Mouse (Mus musculus) hindbrain, postnatal 0 days (tissue): ENCODE results near the gene Coro7. TPM values are rescaled to one million over a fixed set of nuclear protein-coding genes. Genes with fewer than 3 reads are reported as not detected.
A peak's percentile ranks its signal among the peaks of the same experiment; 100 is the strongest.

Source experiments
- ATAC-seq: fragments of 200-750 bp; cut with Nextera tagmentation; 2 replicates; pipeline ENCODE4 v1.8.0; 2017; ENCODE audit warnings: mild to moderate bottlenecking, moderate TSS enrichment, moderate library complexity
- DNase-seq: peaks from one replicate; pipeline ENCODE4 v3.0.0-alpha.2; 2015; ENCODE audit warnings: low spot score
- H3K27ac ChIP-seq: fragments of 300-500 bp; sonication (generic); 2 replicates; pipeline ENCODE4 v1.5.1; 2014; ENCODE audit warnings: mild to moderate bottlenecking
- H3K27me3 ChIP-seq: fragments of 300-500 bp; sonication (generic); 2 replicates; pipeline ENCODE4 v1.6.1; 2014; ENCODE audit warnings: low read length, mixed read lengths; ENCODE audit not compliant: insufficient read depth
- H3K36me3 ChIP-seq: fragments of 300-500 bp; sonication (generic); 2 replicates; pipeline ENCODE4 v1.6.1; 2014; ENCODE audit warnings: low read length, mixed read lengths; ENCODE audit not compliant: insufficient read depth
- H3K4me1 ChIP-seq: fragments of 300-500 bp; sonication (generic); 2 replicates; pipeline ENCODE4 v1.6.1; 2014; ENCODE audit warnings: antibody characterized with exemption, low read length, mixed read lengths; ENCODE audit not compliant: insufficient read depth
- H3K4me2 ChIP-seq: fragments of 300-500 bp; sonication (generic); 2 replicates; pipeline ENCODE4 v1.6.1; 2014; ENCODE audit warnings: low read depth, mild to moderate bottlenecking, low read length, moderate library complexity, mixed read lengths
- H3K4me3 ChIP-seq: fragments of 300-500 bp; sonication (generic); 2 replicates; pipeline ENCODE4 v1.5.1; 2014; ENCODE audit warnings: low read length
- H3K9ac ChIP-seq: fragments of 300-500 bp; sonication (generic); replicated peaks from 2 replicates; pipeline ENCODE4 v1.6.1; 2014; ENCODE audit warnings: mild to moderate bottlenecking, low read length, moderate library complexity, mixed read lengths
- H3K9me3 ChIP-seq: fragments of 300-500 bp; sonication (generic); 2 replicates; pipeline ENCODE4 v1.6.1; 2016; ENCODE audit warnings: low read length, mixed read lengths
- CTCF ChIP-seq: IDR thresholded peaks from 2 replicates; pipeline ENCODE4 v1.5.1; 2016; ENCODE audit warnings: antibody characterized with exemption, control low read depth, low read depth
- WGBS: fragments of 180-500 bp; shearing (Covaris S2); extraction: QIAGEN DNeasy Blood & Tissue Kit; methylation state at CpG from one replicate; pipeline ENCODE4 v1.1.7; 2014; 5-methylcytosine and 5-hydroxymethylcytosine counted together
- polyA plus RNA-seq: library from polyadenylated mRNA; unstranded; fragments of >200 nt; fragmentation: Nextera tagmentation; extraction: Ambion mirVana; gene quantifications from 2 replicates; pipeline ENCODE4 v1.2.1, GENCODE M21; 2015
- total RNA-seq: library from RNA; depleted of rRNA; stranded (reverse); fragments of >200 nt; gene quantifications from 2 replicates; pipeline ENCODE4 v1.2.3, GENCODE M21; 2014

Gene Coro7
- total and polyA plus RNA-seq, 2 experiments from 2014 or later = 29.1 to 43.3 TPM

DNA sequence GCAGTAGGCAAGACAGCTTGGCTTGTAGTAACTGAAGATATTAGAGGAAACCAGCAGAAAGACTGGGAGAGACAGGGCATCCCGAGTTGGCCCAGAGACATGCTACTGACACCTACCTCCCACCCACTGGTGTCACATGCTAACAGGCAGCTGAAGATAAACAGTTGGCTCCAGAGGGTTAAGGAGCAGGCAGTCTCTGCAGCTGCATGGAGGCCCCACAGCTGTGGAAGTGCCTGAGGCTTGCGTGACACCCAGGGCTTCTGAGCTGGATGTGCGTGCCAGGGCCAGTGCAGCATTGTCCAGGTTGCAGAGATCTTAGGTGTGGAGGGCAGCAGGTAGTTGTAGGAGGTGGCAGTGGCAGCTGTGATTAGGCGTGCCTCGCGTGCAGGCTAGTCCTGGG, 52.5 kb downstream of the Coro7 start:
- peaks cover 29% of the 10 kb centered on the region for H3K36me3 ChIP-seq
- ATAC-seq (no peak), DNase-seq (no peak)
- H3K9me3 ChIP-seq = no peaks in the 10 kb centered on the region
- H3K4me2 ChIP-seq = no peak overlapping the region
- no peaks in the 10 kb centered on the region for H3K27me3 ChIP-seq
- 91% methylated on average over 6 of the region's 6 CpGs for WGBS
- TF ChIP-seq CTCF = no peak
- H3K27ac ChIP-seq = no peak overlapping the region
- no peak overlapping the region for H3K9ac ChIP-seq
- H3K4me1 ChIP-seq = peaks cover 14% of the 10 kb centered on the region
- no peak overlapping the region for H3K4me3 ChIP-seq

GRCm38 (mm10) chr16:4624481-4625110, 55.0 kb downstream of the Coro7 start, which contains the start of gene Pam16:
TSS of gene Pam16 (minus strand) at chr16:4624988.
- Histone ChIP-seq H3K27ac (peak within 1 kb of the TSS; percentile 93), H3K27me3 (no peaks in the 10 kb centered on the region), H3K36me3 (peaks cover 27% of the 10 kb centered on the region), H3K9me3 (no peaks in the 10 kb centered on the region), H3K4me1 (peaks cover 14% of the 10 kb centered on the region), H3K4me3 (peak within 1 kb of the TSS; percentile 73), H3K9ac (peak within 1 kb of the TSS; percentile 84), H3K4me2 (peak within 1 kb of the TSS; percentile 83)
- DNase-seq = peak; percentile 97
- under 1% methylated on average over 56 of the region's 56 CpGs for whole genome bisulfite sequencing
- TF ChIP-seq CTCF = 0 out of 2 replicates have a peak, but pooled peaks have one; percentile 1
- ATAC-seq = peak; percentile 93

DNA sequence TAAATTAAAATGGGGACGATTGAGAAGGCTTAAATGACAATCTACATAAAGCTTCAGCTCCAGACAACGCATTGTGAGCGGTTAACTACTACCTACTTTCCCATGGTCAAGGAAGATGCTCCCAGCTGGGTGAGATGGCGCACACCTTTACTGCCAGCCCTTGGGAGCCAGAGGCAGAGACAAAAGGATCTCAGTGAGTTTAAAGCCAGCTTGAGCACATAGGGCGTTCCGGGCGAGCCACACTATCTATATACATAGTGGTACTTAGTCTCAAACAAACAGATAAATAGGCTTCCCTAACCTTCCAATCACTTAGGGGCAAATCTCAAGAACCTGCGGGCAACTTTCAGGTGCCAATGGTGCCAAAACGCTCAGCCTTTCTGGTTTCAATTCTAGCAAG, 55.5 kb downstream of the Coro7 start:
- DNase-seq (no peak), ATAC-seq (no peak)

DNA sequence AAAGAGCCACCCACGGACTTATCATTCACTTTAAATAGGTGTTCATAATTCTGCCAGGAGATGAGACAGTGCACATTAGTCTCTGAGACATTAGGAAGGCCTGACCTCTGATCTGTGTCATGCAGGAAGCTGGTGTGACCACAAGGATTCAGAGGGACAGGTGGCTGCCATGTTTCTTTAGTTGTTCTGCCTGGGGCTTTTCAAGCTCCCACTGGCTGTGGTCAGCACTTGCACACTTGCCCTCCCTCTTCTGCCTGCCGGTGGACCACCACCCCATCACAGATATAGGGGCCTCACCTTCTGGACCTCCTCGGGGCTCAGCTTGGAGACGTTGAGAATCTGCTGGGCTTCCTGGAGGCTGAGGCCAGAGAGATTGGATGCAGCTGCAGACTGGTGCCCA, 62.7 kb downstream of the Coro7 start:
- DNase-seq (no peak), ATAC-seq (no peak)
- H3K36me3 ChIP-seq = peaks cover 26% of the 10 kb centered on the region
- H3K4me2 ChIP-seq = no peak overlapping the region
- H3K27me3 ChIP-seq = no peaks in the 10 kb centered on the region
- H3K4me3 ChIP-seq = no peak overlapping the region
- no peak for TF ChIP-seq CTCF
- 83% methylated on average over 4 of the region's 4 CpGs for WGBS
- H3K9me3 ChIP-seq = no peaks in the 10 kb centered on the region
- H3K9ac ChIP-seq = no peak overlapping the region
- no peak overlapping the region for H3K27ac ChIP-seq
- no peaks in the 10 kb centered on the region for H3K4me1 ChIP-seq

More for the DNA sequence above, 55.5 kb downstream of the Coro7 start:
- H3K27ac ChIP-seq = peak overlapping the region; percentile 93
- H3K4me2 ChIP-seq = peak overlapping the region; percentile 83
- H3K9ac ChIP-seq = peak overlapping the region; percentile 84
- WGBS = 15% methylated on average over 9 of the region's 9 CpGs
- TF ChIP-seq CTCF = no peak
- H3K27me3 ChIP-seq = no peaks in the 10 kb centered on the region
- H3K36me3 ChIP-seq = peaks cover 23% of the 10 kb centered on the region
- peaks cover 14% of the 10 kb centered on the region for H3K4me1 ChIP-seq
- peak overlapping the region; percentile 73 for H3K4me3 ChIP-seq
- H3K9me3 ChIP-seq = no peaks in the 10 kb centered on the region

DNA sequence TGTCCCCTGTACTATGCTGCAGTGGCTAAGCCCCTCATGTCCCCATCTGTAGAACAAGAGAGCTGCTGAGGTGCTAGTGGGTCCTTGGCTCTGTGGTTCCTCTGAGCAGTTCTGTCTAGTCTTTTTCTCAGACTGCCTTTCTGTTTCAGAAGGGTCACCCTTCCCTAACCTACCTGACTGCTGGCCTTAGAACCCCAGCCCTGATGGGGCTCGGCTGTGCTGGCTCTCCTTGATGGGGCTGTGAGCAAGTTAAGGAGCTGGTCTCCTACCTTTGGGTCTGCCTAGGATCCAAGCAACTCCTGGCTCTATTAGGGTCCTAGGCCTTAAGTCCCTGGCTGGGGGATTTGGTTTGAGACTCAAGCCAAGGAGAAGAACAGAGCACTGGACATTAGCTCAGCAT, 64.3 kb downstream of the Coro7 start:
- Histone ChIP-seq H3K36me3 (peaks cover 39% of the 10 kb centered on the region), H3K4me2 (no peak overlapping the region)
- 87% methylated on average over 1 of the region's 1 CpGs for WGBS

DNA sequence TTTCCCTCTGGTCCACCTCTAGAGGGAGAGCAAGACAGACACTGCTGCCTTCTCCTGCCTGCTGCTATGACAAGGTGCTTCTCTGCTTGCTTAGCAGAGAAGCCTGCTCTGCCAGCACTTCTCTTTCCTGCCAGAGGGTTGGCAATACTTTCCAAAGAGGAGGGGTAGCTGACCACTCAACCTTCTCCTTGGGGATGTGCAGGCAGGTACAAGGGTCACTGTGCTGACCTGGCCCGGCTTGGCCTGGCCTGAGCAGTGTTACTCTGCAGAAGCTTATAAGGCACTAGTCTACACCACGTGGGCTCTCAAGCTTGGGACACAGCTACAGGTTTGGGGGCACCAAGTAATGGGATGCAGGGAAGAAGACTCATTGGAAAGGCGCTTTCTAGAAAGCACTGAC, 64.9 kb downstream of the Coro7 start:
- ATAC-seq (no peak), DNase-seq (no peak)
- no peaks in the 10 kb centered on the region for H3K4me1 ChIP-seq
- no peak overlapping the region for H3K4me3 ChIP-seq
- H3K36me3 ChIP-seq = peaks cover 39% of the 10 kb centered on the region
- H3K9me3 ChIP-seq = no peaks in the 10 kb centered on the region
- WGBS = 89% methylated on average over 3 of the region's 3 CpGs
- no peak overlapping the region for H3K27ac ChIP-seq
- no peak overlapping the region for H3K4me2 ChIP-seq
- H3K9ac ChIP-seq = no peak overlapping the region
- H3K27me3 ChIP-seq = no peaks in the 10 kb centered on the region
- TF ChIP-seq CTCF = 0 out of 2 replicates have a peak, but pooled peaks have one; percentile 7

More for the DNA sequence above, 64.3 kb downstream of the Coro7 start:
- TF ChIP-seq CTCF = no peak
- no peak for ATAC-seq
- Histone ChIP-seq H3K9ac (no peak overlapping the region), H3K9me3 (no peaks in the 10 kb centered on the region), H3K4me1 (no peaks in the 10 kb centered on the region), H3K27ac (no peak overlapping the region), H3K4me3 (no peak overlapping the region), H3K27me3 (no peaks in the 10 kb centered on the region)
- DNase-seq = no peak

DNA sequence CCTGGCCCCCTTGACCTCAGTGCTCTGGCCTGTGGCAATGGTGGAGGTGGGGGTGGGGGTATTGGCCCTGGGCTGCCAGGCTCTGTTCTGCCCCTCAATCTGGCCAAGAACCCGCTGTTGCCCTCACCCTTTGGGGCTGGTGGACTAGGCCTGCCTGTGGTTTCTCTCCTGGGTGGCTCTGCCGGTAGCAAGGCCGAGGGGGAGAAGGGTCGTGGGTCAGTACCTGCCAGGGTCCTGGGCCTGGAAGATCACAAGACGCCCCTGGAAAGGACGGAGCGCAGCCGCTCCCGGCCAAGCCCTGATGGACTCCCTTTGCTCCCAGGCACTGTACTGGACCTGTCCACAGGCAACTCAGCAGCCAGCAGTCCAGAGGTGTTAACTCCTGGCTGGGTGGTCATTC, 65.8 kb downstream of the Coro7 start:
- no peak overlapping the region for H3K4me3 ChIP-seq
- no peaks in the 10 kb centered on the region for H3K9me3 ChIP-seq
- no peak for TF ChIP-seq CTCF
- no peaks in the 10 kb centered on the region for H3K4me1 ChIP-seq
- H3K27me3 ChIP-seq = no peaks in the 10 kb centered on the region
- no peak overlapping the region for H3K9ac ChIP-seq
- WGBS = 93% methylated on average over 9 of the region's 9 CpGs
- no peak overlapping the region for H3K4me2 ChIP-seq
- DNase-seq (no peak), ATAC-seq (no peak)
- H3K27ac ChIP-seq = no peak overlapping the region
- H3K36me3 ChIP-seq = peaks cover 37% of the 10 kb centered on the region
